Mouse (Mus musculus): ENCODE data around the gene Skap2. TPM values are rescaled to one million over a fixed set of nuclear protein-coding genes. Genes with fewer than 3 reads are reported as not detected.

Gene Skap2
- 16.1 and 17.9 TPM in 2 replicates for polyA plus RNA-seq (2015; fragmentation: Nextera tagmentation; extraction: Ambion mirVana)

DNA sequence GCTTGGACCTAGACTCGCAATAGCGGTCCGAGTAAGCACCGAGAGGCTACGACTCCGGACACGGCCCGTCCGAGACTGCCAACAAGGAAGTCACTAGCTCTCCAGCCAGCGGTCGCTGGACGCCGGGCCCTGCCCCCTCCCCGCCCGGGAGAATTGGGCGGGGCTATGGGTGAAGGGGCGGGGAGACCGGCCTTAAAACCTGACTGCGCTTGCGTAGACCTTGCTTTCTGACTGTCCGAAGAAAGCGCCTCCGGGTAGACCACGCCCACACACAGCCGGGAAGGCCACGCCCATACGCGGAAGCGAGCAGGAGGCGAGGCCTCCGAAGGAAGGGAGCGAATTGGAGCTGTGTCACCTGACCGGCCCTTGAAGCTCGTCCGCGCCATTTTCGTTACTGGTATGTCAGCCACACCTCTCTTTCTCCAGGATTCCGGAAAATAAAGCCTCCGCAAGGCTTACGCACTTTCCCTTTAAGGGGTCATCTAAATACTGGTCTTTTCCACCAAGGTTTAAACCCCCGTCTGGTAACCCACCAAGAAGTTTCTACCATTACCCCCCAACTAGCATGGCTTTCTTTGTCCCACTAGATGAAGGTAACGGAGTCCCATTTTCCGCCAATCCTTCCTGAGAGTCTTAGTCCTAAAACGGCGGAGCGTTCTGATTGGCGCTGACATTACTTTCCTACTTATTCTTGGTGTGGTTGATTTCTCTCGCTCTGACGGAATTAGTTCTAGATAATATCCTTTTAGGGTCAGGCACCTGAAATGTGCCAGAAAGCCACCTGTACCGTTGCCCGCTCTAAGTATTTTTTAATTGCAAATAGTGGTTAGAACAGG, at the start of gene Skap2:
Gene Skap2 (minus strand): TSS at position 141 of the 836 bp plus-strand sequence.
- no peaks in the 10 kb centered on the region for H3K36me3 ChIP-seq (ENCODE audit: control insufficient read depth, insufficient read depth)
- WGBS (ENCODE audit: insufficient replicate concordance), result under 1% methylated on average over 51 of the region's 51 CpGs
- ATAC-seq (ENCODE audit: low read depth), result peak; percentile 96
- peak within 1 kb of the TSS; percentile 71 for H3K9ac ChIP-seq (ENCODE audit: low read depth, low read length)
- no peaks in the 10 kb centered on the region; the same call in 1 of the 2 replicates for H3K4me1 ChIP-seq (ENCODE audit: control insufficient read depth, low read depth, low read length)
- H3K4me3 ChIP-seq (ENCODE audit: low read depth, low read length), result peak within 1 kb of the TSS; percentile 77
- peak within 1 kb of the TSS; percentile 78 for H3K4me2 ChIP-seq (ENCODE audit: low read depth, low read length)
- H3K27ac ChIP-seq (ENCODE audit: low read length), result peak within 1 kb of the TSS; percentile 69
- no peaks in the 10 kb centered on the region for H3K9me3 ChIP-seq (replicated peaks; ENCODE audit: control insufficient read depth, low read length)
- peaks cover 12% of the 10 kb centered on the region for H3K27me3 ChIP-seq (ENCODE audit: control insufficient read depth, insufficient read depth, low read depth, low read length)

GRCm38 (mm10) chr6:52058899-52059448, 46.6 kb upstream of the Skap2 start:
- WGBS (ENCODE audit: insufficient replicate concordance), result 65% methylated on average over 10 of the region's 10 CpGs
- H3K27me3 ChIP-seq (ENCODE audit: control insufficient read depth, insufficient read depth, low read depth, low read length), result no peaks in the 10 kb centered on the region
- no peak for ATAC-seq (ENCODE audit: low read depth)

DNA sequence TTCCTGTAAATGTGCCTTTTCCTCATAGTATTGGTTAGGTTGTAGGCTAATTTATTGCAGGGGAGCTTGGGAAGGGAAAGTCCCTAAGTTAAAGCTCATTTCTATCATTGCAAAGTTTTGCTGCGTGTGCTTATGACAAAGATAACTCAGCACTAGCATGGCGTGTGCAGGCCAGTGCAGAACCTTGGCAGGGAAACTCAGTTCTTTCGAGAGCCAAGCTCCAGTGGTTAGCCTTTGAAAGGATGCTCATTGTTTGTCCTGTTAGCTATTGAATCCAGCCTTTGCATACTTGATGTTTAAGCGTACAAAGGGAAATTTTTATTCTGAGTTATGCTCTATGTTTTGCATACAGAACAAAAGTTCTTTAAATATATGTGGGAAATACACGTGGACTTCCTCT, 45.8 kb upstream of the Skap2 start:
- WGBS (ENCODE audit: insufficient replicate concordance), result 47% methylated on average over 5 of the region's 5 CpGs
- H3K9me3 ChIP-seq (replicated peaks; ENCODE audit: control insufficient read depth, low read length), result no peaks in the 10 kb centered on the region
- no peaks in the 10 kb centered on the region for H3K36me3 ChIP-seq (ENCODE audit: control insufficient read depth, insufficient read depth)
- no peak overlapping the region for H3K9ac ChIP-seq (ENCODE audit: low read depth, low read length)
- H3K27me3 ChIP-seq (ENCODE audit: control insufficient read depth, insufficient read depth, low read depth, low read length), result no peaks in the 10 kb centered on the region
- no peak for ATAC-seq (ENCODE audit: low read depth)
- no peaks in the 10 kb centered on the region for H3K4me1 ChIP-seq (ENCODE audit: control insufficient read depth, low read depth, low read length)
- H3K27ac ChIP-seq (ENCODE audit: low read length), result no peak overlapping the region
- no peak overlapping the region for H3K4me2 ChIP-seq (ENCODE audit: low read depth, low read length)
- H3K4me3 ChIP-seq (ENCODE audit: low read depth, low read length), result no peak overlapping the region

More at GRCm38 (mm10) chr6:52058899-52059448, 46.6 kb upstream of the Skap2 start:
- Histone ChIP-seq H3K9me3 (replicated peaks; ENCODE audit: control insufficient read depth, low read length) (no peaks in the 10 kb centered on the region), H3K4me3 (ENCODE audit: low read depth, low read length) (no peak overlapping the region), H3K4me2 (ENCODE audit: low read depth, low read length) (no peak overlapping the region), H3K36me3 (ENCODE audit: control insufficient read depth, insufficient read depth) (no peaks in the 10 kb centered on the region), H3K27ac (ENCODE audit: low read length) (no peak overlapping the region), H3K9ac (ENCODE audit: low read depth, low read length) (no peak overlapping the region), H3K4me1 (ENCODE audit: control insufficient read depth, low read depth, low read length) (no peaks in the 10 kb centered on the region)

- no peaks in the 10 kb centered on the region for H3K36me3 ChIP-seq (ENCODE audit: control insufficient read depth, insufficient read depth)
- 66% methylated on average over 15 of the region's 15 CpGs for WGBS (ENCODE audit: insufficient replicate concordance)
- no peak overlapping the region for H3K27ac ChIP-seq (ENCODE audit: low read length)
- H3K27me3 ChIP-seq (ENCODE audit: control insufficient read depth, insufficient read depth, low read depth, low read length), result no peaks in the 10 kb centered on the region
- H3K4me3 ChIP-seq (ENCODE audit: low read depth, low read length), result no peak overlapping the region
- no peak overlapping the region for H3K4me2 ChIP-seq (ENCODE audit: low read depth, low read length)
- no peak for ATAC-seq (ENCODE audit: low read depth)
- H3K9ac ChIP-seq (ENCODE audit: low read depth, low read length), result no peak overlapping the region
- H3K9me3 ChIP-seq (replicated peaks; ENCODE audit: control insufficient read depth, low read length), result no peaks in the 10 kb centered on the region
- no peaks in the 10 kb centered on the region for H3K4me1 ChIP-seq (ENCODE audit: control insufficient read depth, low read depth, low read length)
Observed at GRCm38 (mm10) chr6:52053567-52054561, 41.5 kb upstream of the Skap2 start.

DNA sequence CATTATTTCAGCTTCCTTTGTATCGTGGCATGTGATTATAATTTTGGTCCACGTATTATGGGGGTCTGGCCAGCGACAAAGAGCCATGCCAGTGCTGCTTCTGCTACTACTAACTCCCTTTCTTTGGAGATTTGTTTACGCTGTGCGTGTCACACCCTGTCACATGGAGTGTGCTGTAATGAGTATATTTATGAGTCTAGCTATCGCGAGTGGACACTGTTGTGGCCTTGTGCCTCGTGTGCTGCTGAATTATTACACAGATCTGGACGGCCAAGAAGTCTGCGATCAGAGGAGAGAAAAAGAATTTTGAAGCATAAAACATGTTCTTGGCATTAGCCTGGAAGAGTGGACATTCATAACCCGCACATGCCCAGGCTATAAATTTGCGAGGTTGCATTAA, 37.7 kb upstream of the Skap2 start:
- Histone ChIP-seq H3K4me2 (ENCODE audit: low read depth, low read length) (no peak overlapping the region), H3K27ac (ENCODE audit: low read length) (no peak overlapping the region), H3K9ac (ENCODE audit: low read depth, low read length) (no peak overlapping the region), H3K9me3 (replicated peaks; ENCODE audit: control insufficient read depth, low read length) (no peaks in the 10 kb centered on the region), H3K4me3 (ENCODE audit: low read depth, low read length) (no peak overlapping the region), H3K27me3 (ENCODE audit: control insufficient read depth, insufficient read depth, low read depth, low read length) (no peaks in the 10 kb centered on the region), H3K4me1 (ENCODE audit: control insufficient read depth, low read depth, low read length) (no peaks in the 10 kb centered on the region), H3K36me3 (ENCODE audit: control insufficient read depth, insufficient read depth) (no peaks in the 10 kb centered on the region)
- 68% methylated on average over 12 of the region's 12 CpGs for WGBS (ENCODE audit: insufficient replicate concordance)
- no peak for ATAC-seq (ENCODE audit: low read depth)

DNA sequence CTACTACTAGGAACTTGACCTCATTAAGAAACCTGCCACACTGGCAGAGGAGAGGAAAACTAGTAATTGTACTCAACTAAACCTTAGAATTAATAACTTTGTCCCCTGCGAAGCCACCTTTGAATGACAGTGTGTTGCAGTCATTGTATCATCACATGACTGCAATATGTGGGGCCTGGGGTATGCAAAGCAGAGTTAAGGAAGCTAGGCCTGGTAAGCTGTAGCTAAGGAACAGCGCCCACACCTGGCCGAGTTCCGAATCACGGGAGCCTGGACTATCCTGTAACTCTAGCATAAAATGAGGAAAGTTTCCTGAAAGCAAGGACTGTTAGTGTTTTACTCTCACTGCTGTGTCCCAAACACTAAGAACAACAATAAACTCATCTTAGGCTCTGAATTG, 33.2 kb upstream of the Skap2 start:
- ATAC-seq (ENCODE audit: low read depth), result no peak
- Histone ChIP-seq H3K9ac (ENCODE audit: low read depth, low read length) (no peak overlapping the region), H3K9me3 (replicated peaks; ENCODE audit: control insufficient read depth, low read length) (no peaks in the 10 kb centered on the region), H3K4me1 (ENCODE audit: control insufficient read depth, low read depth, low read length) (no peaks in the 10 kb centered on the region), H3K4me2 (ENCODE audit: low read depth, low read length) (no peak overlapping the region), H3K27me3 (ENCODE audit: control insufficient read depth, insufficient read depth, low read depth, low read length) (no peaks in the 10 kb centered on the region; the same call in 1 of the 2 replicates), H3K4me3 (ENCODE audit: low read depth, low read length) (no peak overlapping the region), H3K27ac (ENCODE audit: low read length) (no peak overlapping the region), H3K36me3 (ENCODE audit: control insufficient read depth, insufficient read depth) (no peaks in the 10 kb centered on the region)
- 41% methylated on average over 5 of the region's 5 CpGs for WGBS (ENCODE audit: insufficient replicate concordance)

DNA sequence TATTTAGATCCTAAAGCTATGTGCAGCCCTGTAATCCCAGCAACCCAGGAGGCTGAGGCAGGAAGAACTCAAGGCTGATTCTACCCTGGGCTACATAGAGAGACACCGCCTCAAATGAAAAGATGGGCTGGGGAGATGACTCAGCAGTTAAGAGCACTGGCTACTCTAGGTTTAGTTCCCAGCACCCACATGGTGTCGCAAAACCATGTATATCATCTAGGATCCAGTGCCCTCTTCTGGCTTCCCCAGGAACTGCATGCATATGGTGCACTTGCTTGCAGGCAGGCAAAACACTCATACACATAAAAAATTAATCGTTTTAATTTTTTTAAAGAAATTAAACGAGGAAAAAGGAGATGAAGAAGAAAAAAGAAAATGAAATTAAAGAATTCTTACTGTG, 23.7 kb upstream of the Skap2 start:
- Histone ChIP-seq H3K36me3 (ENCODE audit: control insufficient read depth, insufficient read depth) (no peaks in the 10 kb centered on the region), H3K4me1 (ENCODE audit: control insufficient read depth, low read depth, low read length) (no peaks in the 10 kb centered on the region), H3K9ac (ENCODE audit: low read depth, low read length) (no peak overlapping the region), H3K27me3 (ENCODE audit: control insufficient read depth, insufficient read depth, low read depth, low read length) (no peaks in the 10 kb centered on the region), H3K27ac (ENCODE audit: low read length) (no peak overlapping the region), H3K4me3 (ENCODE audit: low read depth, low read length) (no peak overlapping the region), H3K9me3 (replicated peaks; ENCODE audit: control insufficient read depth, low read length) (0 out of 2 replicates have a peak, but pooled peaks cover 2% of the 10 kb centered on the region), H3K4me2 (ENCODE audit: low read depth, low read length) (no peak overlapping the region)
- ATAC-seq (ENCODE audit: low read depth), result no peak
- WGBS (ENCODE audit: insufficient replicate concordance), result 59% methylated on average over 4 of the region's 4 CpGs

DNA sequence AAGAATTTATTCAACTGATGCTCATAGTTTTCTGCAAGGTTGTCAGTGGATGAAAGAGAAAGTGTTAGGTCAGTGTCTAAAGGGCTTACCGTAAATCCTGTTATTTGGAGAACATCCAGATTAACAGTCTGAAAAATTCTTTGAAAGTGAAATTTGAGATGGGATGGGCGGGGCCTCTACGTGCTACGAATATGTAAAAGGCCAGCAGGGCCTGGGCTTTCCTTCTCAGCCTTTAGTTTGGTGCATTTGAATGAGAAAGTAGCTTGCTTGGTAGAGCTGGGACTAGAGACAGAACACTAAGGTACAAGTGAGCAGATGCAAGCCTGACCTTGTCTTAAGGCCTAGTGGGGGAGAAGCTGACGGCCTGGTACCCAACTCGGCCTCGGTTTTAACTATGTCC, 18.8 kb upstream of the Skap2 start:
- WGBS (ENCODE audit: insufficient replicate concordance), result 65% methylated on average over 7 of the region's 7 CpGs
- H3K9ac ChIP-seq (ENCODE audit: low read depth, low read length), result no peak overlapping the region
- no peak overlapping the region for H3K4me2 ChIP-seq (ENCODE audit: low read depth, low read length)
- H3K27ac ChIP-seq (ENCODE audit: low read length), result no peak overlapping the region
- H3K4me3 ChIP-seq (ENCODE audit: low read depth, low read length), result no peak overlapping the region
- no peaks in the 10 kb centered on the region for H3K36me3 ChIP-seq (ENCODE audit: control insufficient read depth, insufficient read depth)
- no peaks in the 10 kb centered on the region for H3K4me1 ChIP-seq (ENCODE audit: control insufficient read depth, low read depth, low read length)
- no peaks in the 10 kb centered on the region for H3K27me3 ChIP-seq (ENCODE audit: control insufficient read depth, insufficient read depth, low read depth, low read length)
- H3K9me3 ChIP-seq (replicated peaks; ENCODE audit: control insufficient read depth, low read length), result 0 out of 2 replicates have a peak, but pooled peaks cover 2% of the 10 kb centered on the region
- ATAC-seq (ENCODE audit: low read depth), result no peak

All from liver, embryonic 16.5 days (tissue).